Mouse (Mus musculus) cerebellum, postnatal 36 days (tissue): ENCODE measurements around the gene Rtn1.

ENCODE experiments used
- DNase-seq, 2 experiments: peaks; one replicate each; pipeline ENCODE4 v3.0.0; 2021 to 2022; ENCODE audit warnings: mixed read lengths in 2 of 2

The Rtn1 gene

DNA sequence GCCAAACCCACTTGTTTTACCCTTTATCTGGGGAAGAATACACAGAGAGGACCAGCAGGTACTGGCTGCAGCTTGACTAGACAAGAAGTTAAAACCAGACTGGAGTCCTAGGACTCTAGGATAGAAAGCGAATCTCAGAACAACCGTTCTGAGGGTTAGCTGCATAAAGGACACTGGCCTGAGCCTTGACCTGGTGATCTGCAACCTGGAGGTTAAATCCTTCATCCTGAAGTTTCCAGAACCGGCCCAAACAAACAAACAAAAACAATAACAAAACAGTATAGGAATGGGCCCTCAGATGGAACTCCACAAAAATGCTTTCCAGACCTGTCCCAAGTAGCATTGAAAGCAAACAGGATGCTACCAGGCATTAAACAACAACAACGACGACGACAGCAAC is at the start of gene Rtn1:
TSS of gene Rtn1 (minus strand) at position 101 of the 400 bp plus-strand sequence.
- no peak for DNase-seq

GRCm38 (mm10) chr12:72453941-72454340 is 45.1 kb upstream of the Rtn1 start:
- no peak for DNase-seq

- DNase-seq: no peak
Measured at GRCm38 (mm10) chr12:72441839-72442576, 33.2 kb upstream of the Rtn1 start, which contains the start of gene Lrrc9. Gene Lrrc9, plus strand, starts transcription at chr12:72441866.

DNA sequence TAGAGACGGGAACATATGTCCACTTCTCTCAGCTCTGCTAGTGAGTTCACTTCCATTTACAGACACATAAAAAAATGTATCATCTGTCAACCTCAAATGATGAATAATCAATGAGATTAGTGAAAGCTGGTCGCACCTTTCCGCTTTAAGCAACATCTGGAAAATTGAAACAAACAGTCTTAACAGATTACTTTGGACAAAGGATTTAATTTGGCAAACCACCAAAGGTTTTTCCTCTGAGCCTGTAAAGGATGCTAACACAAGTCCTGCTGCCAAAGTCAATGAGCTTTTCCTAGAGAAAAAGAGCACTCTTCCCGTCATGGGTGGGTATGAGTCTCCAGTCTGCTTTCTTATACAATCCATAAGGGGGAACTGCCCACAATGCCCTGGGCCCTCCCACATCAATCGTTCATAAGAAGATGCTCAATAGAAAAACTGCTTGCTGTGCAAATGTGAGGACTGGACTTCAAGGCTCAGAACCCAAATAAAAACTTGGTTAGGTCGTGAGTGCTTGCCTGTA is 30.2 kb upstream of the Rtn1 start:
- DNase-seq: no peak

GRCm38 (mm10) chr12:72437676-72438341 is 29.0 kb upstream of the Rtn1 start:
- no peak for DNase-seq

DNA sequence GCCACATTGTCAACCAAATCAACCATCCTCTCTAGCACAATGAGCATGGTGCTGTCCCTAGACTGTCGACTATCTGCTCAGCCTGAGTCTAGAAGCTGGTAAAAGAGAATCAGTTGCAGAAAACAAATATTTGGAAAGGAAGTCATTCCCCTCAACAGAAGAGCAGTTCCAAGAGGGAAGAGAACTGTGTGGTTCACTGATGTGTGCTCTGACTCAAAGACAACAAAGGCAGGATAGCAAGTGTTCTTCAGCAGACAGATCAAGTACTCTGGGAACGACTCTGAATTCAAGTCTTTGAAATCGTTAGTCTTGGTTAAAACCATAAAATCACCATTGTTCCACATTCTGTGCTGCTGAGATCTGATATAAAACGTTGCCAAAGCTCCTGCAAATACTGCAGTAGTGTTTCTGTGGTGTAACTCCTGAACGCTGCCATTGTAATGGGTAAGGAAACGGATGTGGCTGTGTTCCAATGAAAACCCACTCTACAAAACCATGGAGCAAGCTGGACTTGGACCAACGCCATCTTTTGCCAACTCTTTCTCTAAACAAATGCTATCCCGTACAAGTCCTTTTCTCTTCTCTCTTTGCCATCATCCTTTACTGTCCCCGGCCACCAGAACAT is 24.5 kb upstream of the Rtn1 start:
- DNase-seq: no peak

DNA sequence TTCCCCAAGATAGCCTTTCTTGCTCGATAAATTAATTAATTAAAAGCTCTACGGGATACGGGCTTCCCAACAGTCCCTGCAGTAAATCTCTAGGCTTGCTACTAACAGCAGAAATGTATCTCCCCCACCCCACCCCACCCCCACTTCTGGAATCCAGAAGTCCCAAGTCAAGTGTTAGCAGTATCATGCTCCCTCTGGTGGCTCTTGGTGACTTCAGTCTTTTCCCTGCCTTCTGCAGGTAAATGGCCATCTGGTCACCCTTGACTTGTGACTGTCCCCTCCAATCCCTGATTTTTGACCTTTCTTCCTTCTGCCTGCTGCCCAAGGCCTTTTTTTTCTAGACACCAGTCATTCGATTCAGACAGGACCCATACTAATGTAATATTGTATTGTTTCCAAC is 23.4 kb upstream of the Rtn1 start:
- no peak for DNase-seq

DNA sequence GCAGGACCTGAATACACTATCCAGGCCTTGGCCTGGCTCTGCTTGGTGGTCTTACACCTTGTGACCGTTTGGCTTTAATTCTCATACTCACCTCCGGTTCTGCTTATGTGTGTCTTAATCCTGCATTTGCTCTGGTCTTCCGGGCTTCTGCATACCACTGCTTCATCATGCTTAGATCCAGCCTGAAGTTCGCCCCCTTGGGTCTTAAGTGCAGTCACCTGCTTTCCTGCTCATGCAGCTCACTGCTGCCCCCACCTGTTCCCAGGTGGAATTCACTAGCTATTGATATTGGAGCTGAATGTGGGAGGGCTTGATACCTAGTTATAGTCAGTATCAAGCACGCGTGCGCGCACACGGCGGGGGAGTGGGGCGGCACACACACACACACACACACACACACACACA is 18.9 kb upstream of the Rtn1 start:
- DNase-seq: peak; percentile 87 to 90

DNA sequence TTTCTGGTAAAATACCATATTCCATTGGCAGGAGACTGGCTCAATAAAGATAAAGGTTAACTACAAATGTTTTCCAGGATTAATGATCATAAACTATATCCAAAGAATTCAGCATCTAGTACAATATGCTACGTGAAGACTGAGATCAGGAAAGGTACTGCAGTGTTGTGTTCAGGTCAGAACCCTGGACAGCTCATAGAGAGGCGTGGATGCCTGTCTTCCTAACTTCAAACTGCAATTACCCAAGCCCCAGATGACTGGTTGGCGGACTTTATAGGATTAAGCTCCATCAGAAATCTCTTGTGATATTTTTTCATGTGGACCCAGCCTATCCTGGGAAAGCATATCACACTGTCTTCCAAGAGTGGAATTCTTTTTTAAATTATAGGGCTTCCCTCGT is 13.8 kb upstream of the Rtn1 start:
- no peak for DNase-seq

GRCm38 (mm10) chr12:72417762-72418161 is 8.9 kb upstream of the Rtn1 start:
- DNase-seq: peak; percentile 39 to 48

DNA sequence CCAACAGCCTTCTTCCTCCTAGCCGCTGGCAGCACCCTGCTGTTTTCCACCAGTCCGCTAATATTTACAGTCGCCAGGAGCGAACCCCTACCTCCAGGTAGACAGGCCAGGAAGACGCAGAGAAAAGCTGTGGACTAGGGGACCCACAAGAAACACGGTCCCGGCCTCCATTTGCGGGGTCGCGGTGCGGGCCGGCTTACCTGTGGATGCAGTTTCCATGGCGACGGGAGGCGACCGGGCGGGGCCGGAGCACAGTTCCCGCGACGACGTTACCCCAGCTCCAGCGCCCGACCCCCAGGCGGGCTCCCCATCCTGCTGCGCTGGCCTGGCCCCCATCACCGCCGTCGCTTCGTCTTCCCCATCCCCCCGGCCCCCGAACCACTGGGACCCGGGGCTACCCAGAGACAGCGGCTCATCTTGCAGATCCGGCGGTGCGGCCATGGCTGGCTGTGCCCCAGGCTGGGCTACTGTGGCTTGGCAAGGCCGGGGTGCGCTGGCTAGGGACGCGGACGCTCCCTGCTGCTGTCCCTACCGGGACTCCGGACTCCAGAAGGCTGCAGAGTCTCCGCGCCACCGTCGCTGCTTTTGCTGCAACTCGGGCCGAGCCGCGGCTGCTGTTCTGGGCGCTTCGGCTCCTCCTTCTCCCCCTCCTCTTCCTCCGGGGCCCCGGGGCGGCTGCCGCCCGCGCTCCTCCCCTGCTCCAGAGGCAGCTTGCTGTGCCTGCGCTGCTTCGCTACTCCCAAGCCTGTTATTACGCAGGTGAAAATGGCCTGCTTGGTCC is 553 bp downstream of the Rtn1 start:
- DNase-seq: peak; percentile 75

GRCm38 (mm10) chr12:72407721-72408110 is 1.1 kb downstream of the Rtn1 start:
- peak in 1 of 2 experiments; percentile 36 for DNase-seq

- DNase-seq: peak; percentile 53 to 59
Measured at GRCm38 (mm10) chr12:72407146-72407545, 1.7 kb downstream of the Rtn1 start.

GRCm38 (mm10) chr12:72405031-72405430 is 3.8 kb downstream of the Rtn1 start:
- no peak for DNase-seq

GRCm38 (mm10) chr12:72393046-72393805 is 15.6 kb downstream of the Rtn1 start:
- DNase-seq: no peak

DNA sequence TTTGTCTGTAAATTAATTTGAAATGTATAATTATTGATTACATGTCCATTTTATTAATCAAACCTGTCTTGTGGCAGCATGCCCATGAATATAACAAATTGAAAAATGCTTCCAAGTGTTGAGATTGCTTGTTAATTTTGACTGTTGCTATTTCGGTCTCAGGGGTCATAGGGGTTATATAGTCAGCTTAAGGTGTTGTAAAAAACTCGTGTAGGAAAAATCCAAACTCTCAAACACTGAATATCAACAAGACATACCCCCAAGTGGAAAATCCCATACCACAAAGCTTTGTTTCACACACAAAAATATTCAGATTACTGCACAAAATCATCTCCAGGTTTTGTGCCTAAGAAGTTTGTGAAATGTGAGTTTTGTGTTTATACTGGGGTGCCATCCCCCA is 18.5 kb downstream of the Rtn1 start:
- DNase-seq: no peak

DNA sequence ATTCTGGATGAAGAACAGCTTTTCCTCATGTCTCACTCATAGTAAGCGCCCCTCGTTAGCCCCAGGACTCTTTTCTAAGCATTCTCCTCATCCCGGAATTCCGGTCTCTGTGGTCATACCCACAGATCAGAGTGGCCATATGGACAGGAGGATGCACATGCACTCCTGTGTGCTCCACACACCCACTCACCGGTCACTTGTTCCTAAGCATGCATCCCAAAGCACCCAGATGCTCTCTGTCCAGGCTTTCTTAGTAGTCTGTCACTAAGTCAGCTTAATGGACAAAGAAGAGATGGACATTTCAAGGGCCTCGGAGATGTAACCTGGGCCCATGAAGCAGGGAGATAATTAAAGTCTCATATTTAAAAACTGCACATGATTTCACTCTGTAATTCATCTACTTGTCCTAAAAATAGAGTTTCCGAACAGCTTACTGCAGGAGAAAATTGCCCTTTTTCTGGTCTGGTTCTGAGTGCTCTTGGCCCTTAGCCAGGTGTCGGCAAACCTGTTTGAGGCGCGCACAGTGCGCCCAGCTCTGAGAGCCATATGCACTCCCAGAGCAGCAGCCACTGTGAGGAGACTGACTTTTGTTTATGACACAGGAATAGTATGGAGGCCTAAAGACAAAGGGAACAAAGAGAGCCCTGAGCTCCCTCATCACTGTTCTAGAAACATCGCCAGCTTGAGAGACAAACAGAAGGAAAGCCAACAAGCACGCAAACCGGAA is 19.3 kb downstream of the Rtn1 start:
- peak; percentile 65 for DNase-seq

GRCm38 (mm10) chr12:72388835-72389234 is 20.0 kb downstream of the Rtn1 start:
- no peak for DNase-seq

GRCm38 (mm10) chr12:72388135-72388534 is 20.7 kb downstream of the Rtn1 start:
- DNase-seq: no peak

DNA sequence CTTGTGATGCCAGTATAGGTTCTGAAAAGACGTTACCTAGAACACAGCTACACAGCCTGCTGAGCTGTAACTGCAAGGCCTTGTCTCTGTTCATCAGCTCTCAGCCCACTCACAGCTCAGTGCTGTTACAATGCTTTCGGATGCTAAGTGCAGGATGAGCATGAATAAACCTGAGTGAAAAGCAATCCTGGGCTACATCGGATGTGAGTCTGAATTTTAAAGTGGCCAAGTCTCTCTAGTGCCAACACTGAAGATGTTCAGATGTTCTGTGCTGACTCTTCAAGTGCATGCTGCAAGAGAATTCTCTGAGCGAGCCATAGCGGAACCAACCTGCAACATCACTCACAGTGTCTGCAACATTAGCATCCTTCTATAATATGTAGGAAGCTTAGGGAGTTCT is 32.5 kb downstream of the Rtn1 start:
- no peak for DNase-seq

DNA sequence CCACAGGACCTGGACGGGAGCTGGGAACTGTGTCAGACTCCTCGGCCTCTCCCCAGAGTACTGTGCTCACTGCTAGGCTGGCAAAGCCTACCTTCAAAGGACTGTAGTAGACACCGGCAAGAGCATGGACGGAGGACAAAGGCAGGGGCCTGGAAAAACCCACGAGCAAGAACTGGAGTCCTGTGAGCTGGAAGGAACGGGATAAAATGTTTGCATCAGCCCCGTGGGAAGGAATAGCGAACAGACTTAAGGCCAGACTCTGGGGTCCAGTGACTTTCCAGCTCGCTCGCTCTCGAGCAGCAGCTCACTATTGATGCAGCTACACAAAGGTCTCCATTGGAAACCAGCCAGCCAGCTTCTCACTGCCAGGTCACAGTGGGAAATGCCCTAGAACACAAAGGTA is 34.0 kb downstream of the Rtn1 start:
- DNase-seq: peak; percentile 45 to 46
